Mouse (Mus musculus): Measurements from ENCODE around the gene Noa1. TPM values are rescaled to one million over a fixed set of nuclear protein-coding genes. Genes with fewer than 3 reads are reported as not detected.

Noa1 gene
- total RNA-seq, 2 experiments from 2014 or later, result 22.1 to 25.7 TPM

- no peak for DNase-seq
Observed at GRCm38 (mm10) chr5:77253154-77253553, 56.7 kb downstream of the Noa1 start.

- no peak for DNase-seq
Observed at GRCm38 (mm10) chr5:77252115-77252827, 57.6 kb downstream of the Noa1 start.

DNA sequence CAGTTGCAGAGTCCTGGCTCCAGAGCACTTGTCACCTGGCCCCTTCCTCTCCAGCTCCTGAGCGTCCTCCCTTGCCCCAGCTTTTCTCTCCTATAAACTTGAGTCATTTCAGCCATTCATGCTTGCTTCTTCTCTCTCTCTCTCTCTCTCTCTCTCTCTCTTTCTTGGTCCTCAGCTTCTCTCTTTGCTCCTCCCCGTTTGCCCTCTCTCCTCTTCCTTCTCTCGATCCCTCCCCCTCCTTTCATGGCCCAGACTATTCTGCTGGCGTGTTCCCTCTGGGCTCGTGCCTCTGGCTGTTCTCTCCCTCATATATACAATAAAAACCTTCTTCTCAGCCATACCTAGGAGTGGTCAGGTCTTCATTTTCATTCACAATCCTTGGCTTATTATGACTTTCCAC is 58.2 kb downstream of the Noa1 start:
- no peak for DNase-seq

GRCm38 (mm10) chr5:77250083-77250482 is 59.8 kb downstream of the Noa1 start:
- no peak for DNase-seq

- DNase-seq, result peak in 1 of 2 experiments; percentile 25
Observed at GRCm38 (mm10) chr5:77245787-77246671, 63.9 kb downstream of the Noa1 start.

DNA sequence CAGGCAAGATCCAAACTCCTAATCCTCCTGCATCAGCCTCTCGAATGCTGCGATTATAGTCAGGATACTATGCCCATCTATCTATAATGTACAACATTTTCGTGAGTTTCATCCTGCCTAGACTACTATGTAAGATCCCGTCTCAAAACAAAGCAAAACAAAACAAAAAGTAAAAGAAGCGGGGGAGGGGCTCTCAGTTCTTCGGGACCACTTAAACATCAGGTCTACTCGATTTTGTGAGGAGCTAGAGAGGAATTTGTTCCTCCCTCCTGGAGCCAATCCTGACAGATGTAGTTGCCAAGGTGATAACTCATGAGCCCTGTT is 64.5 kb downstream of the Noa1 start:
- no peak for DNase-seq

GRCm38 (mm10) chr5:77244331-77244987 is 65.4 kb downstream of the Noa1 start:
- DNase-seq, result no peak

Small RNA genes within 50 kb of the gene (microRNA-seq; reads per million reads assigned to microRNA genes)
- 0 reads per million in 2 experiments for gene Mir5098

Other genes with a start within 250 kb of the Noa1 start
- gene Hopx, start 195.0 kb downstream of the Noa1 start, total RNA-seq (2021), result 100 to 1,000 TPM; 417 to 443 TPM
- not detected for gene Spink2, start 98.6 kb downstream of the Noa1 start, total RNA-seq (2021)
- 10 to 100 TPM; 13.2 to 13.5 TPM for gene Rest, start 44.6 kb downstream of the Noa1 start, total RNA-seq (2021)
- gene Polr2b, start 63 bp upstream of the Noa1 start, total RNA-seq (2021), result 10 to 100 TPM; 32.8 to 36.7 TPM
- gene Igfbp7, start 98.0 kb upstream of the Noa1 start, total RNA-seq (2021), result 100 to 1,000 TPM; 167 to 176 TPM

Measured in heart, adult 18-20 months (tissue).